Mouse (Mus musculus) spleen, adult 2 months (tissue): ENCODE results near the gene Gaa.
"Not testable (repeated sequence)": the region's sequence is repeated elsewhere in the genome, so short reads cannot be mapped to it uniquely, and the experiment has no call there.

Experiments used
- CTCF ChIP-seq: fragments of 200-500 bp; IDR thresholded peaks from 2 replicates; pipeline ENCODE4 v1.5.1; 2011; ENCODE audit warnings: mild to moderate bottlenecking, inconsistent platforms; ENCODE audit not compliant: insufficient read depth, insufficient read length, insufficient replicate concordance; ENCODE audit errors: extremely low read depth
- POLR2A ChIP-seq: fragments of 200-500 bp; IDR thresholded peaks from 2 replicates; pipeline ENCODE4 v1.6.1; 2011; ENCODE audit warnings: low read depth, low read length, inconsistent platforms

DNA sequence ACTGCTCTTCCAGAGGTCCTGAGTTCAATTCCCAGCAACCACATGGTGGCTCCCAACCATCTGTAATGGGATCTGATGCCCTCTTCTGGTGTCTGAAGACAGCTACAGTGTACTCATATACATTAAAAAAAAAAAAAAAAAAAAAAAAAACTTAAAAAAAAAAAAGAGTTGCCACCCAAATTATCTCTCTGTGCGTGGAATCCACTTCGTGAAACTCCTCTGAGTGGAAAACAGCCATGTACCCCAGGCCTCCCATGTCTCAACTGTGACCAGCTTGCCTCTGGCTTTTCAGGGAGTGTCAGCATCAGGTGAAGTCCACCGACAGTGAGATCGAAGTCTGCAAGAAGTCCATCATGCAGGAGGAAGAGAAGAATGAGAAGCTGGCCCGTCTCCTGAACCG, 22.1 kb upstream of the Gaa start:
- not testable (repeated sequence) for TF ChIP-seq CTCF, POLR2A
